Comparison of ENCODE assay signal across 10 mouse cellular contexts in genomic region chr1:131751891-131752311, GRCm38 (mm10). TPM values are rescaled to one million over a fixed set of nuclear protein-coding genes. Genes with fewer than 3 reads are reported as not detected.
DNase-seq lines count a peak whose midpoint lies in the region; ATAC-seq and TF ChIP-seq lines count a peak whose summit lies in the region.
"Had no signal": no experiment of that assay in that cellular context is flagged by ENCODE, and none has a peak within 500 bp of the region (broad histone marks: within the 10 kb centered on the region; RNA-seq: fewer than 3 reads in every experiment).

No protein-coding gene starts in this region.

- TF ChIP-seq EP300 in heart, adult 2 months (IDR thresholded peaks at IDR 0.05; ENCODE audit: insufficient read depth, low read depth, low read length), result no peak

- H3K4me3 ChIP-seq in heart, adult 2 months, result no peak overlapping the region
- H3K4me3 ChIP-seq in embryonic facial prominence, embryonic 15.5 days (replicated peaks), result no peak overlapping the region

- DNase-seq in heart, postnatal 10 days, result peak; percentile 54 to 59
- no peak for DNase-seq in heart, adult 2 months
- DNase-seq in 3T3-L1 (ENCODE audit: low read depth, low spot score), result peak; percentile 88
- DNase-seq in adrenal gland, postnatal 14 days, result peak; percentile 75
- DNase-seq in frontal cortex, postnatal 14 days (ENCODE audit: low spot score in 2 of 2), result no peak
- DNase-seq in gastrocnemius, postnatal 25 days, result no peak
- DNase-seq in B cell, adult 2 months, result no peak

- H3K27me3 ChIP-seq in heart, adult 2 months (ENCODE audit: control insufficient read depth, insufficient read depth, low read length), result no peaks in the 10 kb centered on the region
- H3K27me3 ChIP-seq in embryonic facial prominence, embryonic 15.5 days, result no peaks in the 10 kb centered on the region

- 37% methylated on average over 10 of the region's 10 CpGs for WGBS in heart, adult 2 months
- WGBS in embryonic facial prominence, embryonic 15.5 days, result 50% methylated on average over 10 of the region's 10 CpGs

- peaks cover 6% of the 10 kb centered on the region for H3K4me1 ChIP-seq in heart, adult 2 months (ENCODE audit: control insufficient read depth, insufficient read depth, low read length)
- peaks cover 17% of the 10 kb centered on the region; the same call in 1 of the 2 replicates for H3K4me1 ChIP-seq in embryonic facial prominence, embryonic 15.5 days

- H3K27ac ChIP-seq in heart, adult 2 months, result no peak overlapping the region
- H3K27ac ChIP-seq in embryonic facial prominence, embryonic 15.5 days (replicated peaks), result peak overlapping the region; percentile 34; the same call in 1 of the 2 replicates

- H3K4me2 ChIP-seq in embryonic facial prominence, embryonic 15.5 days (replicated peaks), result no peak overlapping the region

- no peak for ATAC-seq in embryonic facial prominence, embryonic 15.5 days (ENCODE audit: insufficient number of reproducible peaks, low FRiP score, low TSS enrichment, low read depth)

- no peak overlapping the region for H3K9ac ChIP-seq in heart, adult 2 months (ENCODE audit: low read depth, low read length)
- no peak overlapping the region for H3K9ac ChIP-seq in embryonic facial prominence, embryonic 15.5 days

- no peak for TF ChIP-seq CTCF in heart, adult 2 months (IDR thresholded peaks at IDR 0.05)

- TF ChIP-seq POLR2A in heart, adult 2 months (IDR thresholded peaks at IDR 0.05; ENCODE audit: insufficient read depth, low read depth, low read length), result no peak

- no peaks in the 10 kb centered on the region for H3K79me2 ChIP-seq in heart, adult 2 months (replicated peaks; ENCODE audit: control insufficient read depth, insufficient read depth, low read length)

- H3K9me3 ChIP-seq in embryonic facial prominence, embryonic 15.5 days (replicated peaks), result no peaks in the 10 kb centered on the region

- no peaks in the 10 kb centered on the region for H3K36me3 ChIP-seq in heart, adult 2 months (ENCODE audit: control insufficient read depth, insufficient read depth, low read length)
- H3K36me3 ChIP-seq in embryonic facial prominence, embryonic 15.5 days, result no peaks in the 10 kb centered on the region

- intact Hi-C loops in heart, postnatal 10 days (cut with DNase I), result no loop called here
- intact Hi-C loops in heart, adult 2 months (cut with DNase I), result no loop called here

RNA-seq across cellular contexts. Expression of gene Slc26a9, which starts 8.1 kb away (rescaled TPM):
- total RNA-seq in heart, postnatal 10 days (2021), result not detected
- total RNA-seq in heart, adult 2 months (2021), result not detected
- 0.03 and 0.08 TPM in 2 replicates for polyA plus RNA-seq in heart, adult 2 months (2012; rRNA removed)
- 0.07 and 0.08 TPM in 2 replicates for total RNA-seq in adrenal gland, postnatal 14 days (2021)
- 0.28 and 0.72 TPM in 2 replicates for polyA plus RNA-seq in embryonic facial prominence, embryonic 15.5 days (2015; fragmentation: Nextera tagmentation; extraction: Ambion mirVana)
- not detected for total RNA-seq in gastrocnemius, postnatal 25 days (2021)
- total RNA-seq: megakaryocyte, adult 5-6 weeks; MEL had no signal

RNA-seq across cellular contexts. Expression of gene Pm20d1, which starts 45.3 kb away (rescaled TPM):
- 1 to 10 TPM; 3.0 to 4.0 TPM for total RNA-seq in heart, postnatal 10 days (2021)
- total RNA-seq in heart, adult 2 months (2021), result 1 to 10 TPM; 5.8 to 7.5 TPM
- 5.9 and 8.3 TPM in 2 replicates for polyA plus RNA-seq in heart, adult 2 months (2012; rRNA removed)
- total RNA-seq in adrenal gland, postnatal 14 days (2021), result 15.1 and 22.9 TPM in 2 replicates
- 0.72 and 1.2 TPM in 2 replicates for polyA plus RNA-seq in embryonic facial prominence, embryonic 15.5 days (2015; fragmentation: Nextera tagmentation; extraction: Ambion mirVana)
- 1 to 10 TPM in 1 of 2 experiments, under 1 TPM in 1; 0.82 to 1.3 TPM for total RNA-seq in gastrocnemius, postnatal 25 days (2021)
- total RNA-seq: MEL had no signal

Comparison
In these comparisons a context has a peak if more than half of its experiments do, and no peak if none do; other contexts are left out.
1. DNase-seq: peak in heart, postnatal 10 days (2 of 2), 3T3-L1 (single experiment) and adrenal gland, postnatal 14 days (single experiment); none in heart, adult 2 months (0 of 2), frontal cortex, postnatal 14 days (0 of 2), gastrocnemius, postnatal 25 days (single experiment) and B cell, adult 2 months (0 of 2).